In genomic region chr13:17975891-17976290, GRCm38 (mm10) we compare ENCODE assay signal across 9 mouse cellular contexts. TPM values are rescaled to one million over a fixed set of nuclear protein-coding genes. Genes with fewer than 3 reads are reported as not detected.
DNase-seq lines count a peak whose midpoint lies in the region; ATAC-seq lines count a peak whose summit lies in the region.
"Had no signal": no experiment of that assay in that cellular context is flagged by ENCODE, and none has a peak within 500 bp of the region (broad histone marks: within the 10 kb centered on the region; RNA-seq: fewer than 3 reads in every experiment).

No protein-coding gene starts in this region.

- no peaks in the 10 kb centered on the region for H3K9me3 ChIP-seq in embryonic facial prominence, embryonic 14.5 days (ENCODE audit: control insufficient read depth, low read length)
- no peaks in the 10 kb centered on the region; the same call in 1 of the 2 replicates for H3K9me3 ChIP-seq in embryonic facial prominence, embryonic 10.5 days
- no peaks in the 10 kb centered on the region for H3K9me3 ChIP-seq in stomach, embryonic 15.5 days
- no peaks in the 10 kb centered on the region for H3K9me3 ChIP-seq in forebrain, embryonic 11.5 days (ENCODE audit: control insufficient read depth, low read length)
- H3K9me3 ChIP-seq: heart, embryonic 15.5 days had no signal

- H3K27ac ChIP-seq in embryonic facial prominence, embryonic 14.5 days (replicated peaks; ENCODE audit: low read depth, low read length) = no peak overlapping the region
- H3K27ac ChIP-seq in embryonic facial prominence, embryonic 10.5 days (replicated peaks) = no peak overlapping the region
- no peak overlapping the region for H3K27ac ChIP-seq in stomach, embryonic 15.5 days
- H3K27ac ChIP-seq in forebrain, embryonic 11.5 days (ENCODE audit: low read depth, low read length) = no peak overlapping the region
- H3K27ac ChIP-seq: heart, embryonic 15.5 days had no signal

- DNase-seq in embryonic facial prominence, embryonic 14.5 days (ENCODE audit: low spot score) = peak; percentile 8
- no peak for DNase-seq in embryonic facial prominence, embryonic 10.5 days (ENCODE audit: low spot score)
- DNase-seq in right cerebral cortex, adult 18-20 months = peak; percentile 5
- DNase-seq in right cerebral cortex, adult 2 months (ENCODE audit: low spot score in 2 of 2) = no peak
- DNase-seq in forebrain, embryonic 11.5 days (ENCODE audit: low spot score) = no peak

- no peaks in the 10 kb centered on the region for H3K36me3 ChIP-seq in embryonic facial prominence, embryonic 14.5 days (ENCODE audit: control insufficient read depth, insufficient read depth, low read length)
- H3K36me3 ChIP-seq in embryonic facial prominence, embryonic 10.5 days (replicated peaks) = peaks cover 3% of the 10 kb centered on the region; the same call in 1 of the 2 replicates
- H3K36me3 ChIP-seq in stomach, embryonic 15.5 days = no peaks in the 10 kb centered on the region
- no peaks in the 10 kb centered on the region for H3K36me3 ChIP-seq in forebrain, embryonic 11.5 days (ENCODE audit: control insufficient read depth, insufficient read depth, low read length)
- H3K36me3 ChIP-seq: heart, embryonic 15.5 days had no signal

- 44% methylated on average over 2 of the region's 2 CpGs for WGBS in embryonic facial prominence, embryonic 14.5 days
- WGBS in embryonic facial prominence, embryonic 10.5 days = 58% methylated on average over 2 of the region's 2 CpGs
- 37% methylated on average over 2 of the region's 2 CpGs for WGBS in stomach, embryonic 15.5 days
- WGBS in forebrain, embryonic 11.5 days = 79% methylated on average over 2 of the region's 2 CpGs

- H3K4me3 ChIP-seq in embryonic facial prominence, embryonic 14.5 days (ENCODE audit: low read depth, low read length) = no peak overlapping the region
- no peak overlapping the region for H3K4me3 ChIP-seq in embryonic facial prominence, embryonic 10.5 days
- H3K4me3 ChIP-seq in stomach, embryonic 15.5 days (replicated peaks) = no peak overlapping the region
- no peak overlapping the region for H3K4me3 ChIP-seq in forebrain, embryonic 11.5 days (ENCODE audit: low read depth, low read length)
- H3K4me3 ChIP-seq: heart, embryonic 15.5 days had no signal

- no peak overlapping the region for H3K4me2 ChIP-seq in embryonic facial prominence, embryonic 14.5 days (ENCODE audit: low read depth, low read length)
- no peak overlapping the region for H3K4me2 ChIP-seq in stomach, embryonic 15.5 days
- H3K4me2 ChIP-seq in forebrain, embryonic 11.5 days (ENCODE audit: low read depth, low read length, severe bottlenecking) = no peak overlapping the region
- H3K4me2 ChIP-seq: heart, embryonic 15.5 days had no signal

- H3K9ac ChIP-seq in embryonic facial prominence, embryonic 14.5 days (ENCODE audit: low read depth, low read length) = no peak overlapping the region
- H3K9ac ChIP-seq in stomach, embryonic 15.5 days = no peak overlapping the region
- no peak overlapping the region for H3K9ac ChIP-seq in forebrain, embryonic 11.5 days (ENCODE audit: low read length)
- H3K9ac ChIP-seq: heart, embryonic 15.5 days had no signal

- H3K27me3 ChIP-seq in embryonic facial prominence, embryonic 14.5 days (replicated peaks; ENCODE audit: control insufficient read depth, insufficient read depth, low read length) = no peaks in the 10 kb centered on the region
- H3K27me3 ChIP-seq in embryonic facial prominence, embryonic 10.5 days (replicated peaks; ENCODE audit: low read depth, poor library complexity, severe bottlenecking) = no peaks in the 10 kb centered on the region
- no peaks in the 10 kb centered on the region for H3K27me3 ChIP-seq in stomach, embryonic 15.5 days (replicated peaks)
- no peaks in the 10 kb centered on the region for H3K27me3 ChIP-seq in forebrain, embryonic 11.5 days (ENCODE audit: control insufficient read depth, insufficient read depth, low read length)
- H3K27me3 ChIP-seq: heart, embryonic 15.5 days had no signal

- no peaks in the 10 kb centered on the region for H3K4me1 ChIP-seq in embryonic facial prominence, embryonic 14.5 days (ENCODE audit: control insufficient read depth, insufficient read depth, low read length)
- H3K4me1 ChIP-seq in embryonic facial prominence, embryonic 10.5 days = no peaks in the 10 kb centered on the region
- no peaks in the 10 kb centered on the region for H3K4me1 ChIP-seq in stomach, embryonic 15.5 days
- no peaks in the 10 kb centered on the region for H3K4me1 ChIP-seq in forebrain, embryonic 11.5 days (replicated peaks; ENCODE audit: control insufficient read depth, insufficient read depth, low read length)

- ATAC-seq in embryonic facial prominence, embryonic 14.5 days (ENCODE audit: low read depth) = no peak
- peak; percentile 100 for ATAC-seq in common myeloid progenitor, adult 5-6 weeks (replicated peaks; ENCODE audit: low read depth, poor library complexity, severe bottlenecking)
- ATAC-seq in stomach, embryonic 15.5 days (ENCODE audit: insufficient read depth, low FRiP score, low read depth) = 0 out of 2 replicates have a peak, but pooled peaks have one; percentile 50
- ATAC-seq in forebrain, embryonic 11.5 days (replicated peaks; ENCODE audit: low FRiP score) = no peak
- ATAC-seq in erythroid progenitor cell, adult 5-6 weeks (replicated peaks; ENCODE audit: low FRiP score, poor library complexity, severe bottlenecking) = no peak

RNA-seq across cellular contexts. Expression of gene Yae1d1, which starts 17.3 kb away (rescaled TPM):
- 60.7 and 62.6 TPM in 2 replicates for polyA plus RNA-seq in embryonic facial prominence, embryonic 14.5 days (2014; fragmentation: Nextera tagmentation; extraction: Ambion mirVana)
- polyA plus RNA-seq in embryonic facial prominence, embryonic 10.5 days (2016; fragmentation: Nextera tagmentation; extraction: Ambion mirVana) = 89.2 and 90.9 TPM in 2 replicates
- total RNA-seq in common myeloid progenitor, adult 5-6 weeks (2017) = 21.7 and 24.3 TPM in 2 replicates
- polyA plus RNA-seq in stomach, embryonic 15.5 days (2015; fragmentation: Nextera tagmentation; extraction: Ambion mirVana) = 64.6 and 69.7 TPM in 2 replicates
- 90.4 and 94.8 TPM in 2 replicates for polyA plus RNA-seq in forebrain, embryonic 11.5 days (2014; fragmentation: Nextera tagmentation; extraction: Ambion mirVana)
- 1.4 TPM in 1 of 2 replicates, not detected in the other for total RNA-seq in erythroid progenitor cell, adult 5-6 weeks (2015; ENCODE audit: low replicate concordance)
- total RNA-seq in erythroid progenitor cell, adult 5-6 weeks (2017; ENCODE audit: low replicate concordance) = 1.3 and 4.2 TPM in 2 replicates

RNA-seq across cellular contexts. Expression of gene Rala, which starts 31.9 kb away (rescaled TPM):
- polyA plus RNA-seq in embryonic facial prominence, embryonic 14.5 days (2014; fragmentation: Nextera tagmentation; extraction: Ambion mirVana) = 97.6 and 103 TPM in 2 replicates
- 107 and 108 TPM in 2 replicates for polyA plus RNA-seq in embryonic facial prominence, embryonic 10.5 days (2016; fragmentation: Nextera tagmentation; extraction: Ambion mirVana)
- 26.9 and 30.8 TPM in 2 replicates for total RNA-seq in common myeloid progenitor, adult 5-6 weeks (2017)
- 99.9 and 113 TPM in 2 replicates for polyA plus RNA-seq in stomach, embryonic 15.5 days (2015; fragmentation: Nextera tagmentation; extraction: Ambion mirVana)
- 124 and 129 TPM in 2 replicates for polyA plus RNA-seq in forebrain, embryonic 11.5 days (2014; fragmentation: Nextera tagmentation; extraction: Ambion mirVana)
- 7.2 and 13.8 TPM in 2 replicates for total RNA-seq in erythroid progenitor cell, adult 5-6 weeks (2015; ENCODE audit: low replicate concordance)
- 1.7 and 5.7 TPM in 2 replicates for total RNA-seq in erythroid progenitor cell, adult 5-6 weeks (2017; ENCODE audit: low replicate concordance)

Comparison
In these comparisons a context has a peak if more than half of its experiments do, and no peak if none do; other contexts are left out.
1. DNase-seq: peak in embryonic facial prominence, embryonic 14.5 days (single experiment) and right cerebral cortex, adult 18-20 months (single experiment); none in embryonic facial prominence, embryonic 10.5 days (single experiment), right cerebral cortex, adult 2 months (0 of 2) and forebrain, embryonic 11.5 days (single experiment).
2. ATAC-seq: peak in common myeloid progenitor, adult 5-6 weeks (single experiment) and stomach, embryonic 15.5 days (single experiment); none in embryonic facial prominence, embryonic 14.5 days (single experiment), forebrain, embryonic 11.5 days (single experiment) and erythroid progenitor cell, adult 5-6 weeks (single experiment).